Mouse (Mus musculus): ENCODE measurements at regions not wholly inside any gene's neighbourhood (a gene's known extent, or its start where the extent isn't known, plus 50 kb on each side); places are given as distances from the start of the nearest gene placed in this dataset.
A peak's percentile ranks its signal among the peaks of the same experiment; 100 is the strongest.

DNA sequence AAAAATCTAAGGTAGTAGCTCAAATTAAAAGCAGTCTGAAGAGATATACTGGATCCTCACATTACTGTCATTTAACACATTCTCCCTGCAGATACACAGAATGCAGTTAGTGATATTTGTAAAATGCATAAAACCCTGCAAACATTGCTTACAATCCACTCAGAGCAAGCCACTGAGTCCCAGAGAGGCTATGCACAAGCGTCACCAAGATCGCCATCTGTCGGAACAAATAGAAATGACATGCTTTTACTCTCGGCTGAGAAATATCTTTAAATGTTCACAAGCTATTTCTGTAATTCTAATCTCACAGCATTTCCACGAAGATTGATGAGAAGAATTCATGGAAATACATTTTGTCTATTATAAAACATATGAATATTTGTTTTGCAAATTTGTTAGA lies 139.7 kb upstream of the Steap4 start:
- WGBS: 31% methylated on average over 5 of the region's 5 CpGs
- H3K4me3 ChIP-seq (ENCODE audit: low read length): no peak overlapping the region
- no peaks in the 10 kb centered on the region for H3K36me3 ChIP-seq (ENCODE audit: insufficient read depth, low read length)
- ATAC-seq (no peak), DNase-seq (ENCODE audit: low spot score) (peak; percentile 76)
- H3K4me2 ChIP-seq (ENCODE audit: low read depth, low read length): no peak overlapping the region
- no peak overlapping the region for H3K9ac ChIP-seq (replicated peaks; ENCODE audit: low read length)
- TF ChIP-seq CTCF (IDR thresholded peaks at IDR 0.05; ENCODE audit: low read depth): peak; percentile 68
- H3K4me1 ChIP-seq (ENCODE audit: insufficient read depth, low read length): no peaks in the 10 kb centered on the region
- no peak overlapping the region for H3K27ac ChIP-seq
- H3K9me3 ChIP-seq (ENCODE audit: low read length): no peaks in the 10 kb centered on the region
- no peaks in the 10 kb centered on the region for H3K27me3 ChIP-seq (ENCODE audit: insufficient read depth, low read length)

DNA sequence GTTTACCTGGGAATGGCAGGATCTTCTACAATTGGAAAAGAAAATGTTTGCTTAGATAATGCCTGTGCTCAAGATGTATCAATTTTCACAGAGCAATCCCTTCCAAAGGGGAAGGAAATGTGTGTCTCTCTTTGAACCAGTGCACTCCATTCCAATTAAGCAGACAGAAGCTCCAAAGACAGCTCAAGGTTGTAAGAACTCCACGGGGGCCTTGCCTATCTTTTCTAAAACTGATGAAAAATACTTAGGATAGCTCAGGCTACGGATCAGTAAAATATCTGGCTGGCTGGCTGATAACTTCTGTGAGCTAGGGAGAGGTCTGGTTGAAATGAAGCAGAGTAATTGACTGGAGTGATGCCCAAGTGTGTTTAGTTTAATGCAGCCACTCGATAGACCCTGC lies 138.6 kb upstream of the Steap4 start:
- 60% methylated on average over 3 of the region's 3 CpGs for WGBS
- no peak for TF ChIP-seq CTCF (IDR thresholded peaks at IDR 0.05; ENCODE audit: low read depth)
- no peaks in the 10 kb centered on the region for H3K36me3 ChIP-seq (ENCODE audit: insufficient read depth, low read length)
- H3K4me3 ChIP-seq (ENCODE audit: low read length): no peak overlapping the region
- ATAC-seq (no peak), DNase-seq (ENCODE audit: low spot score) (peak; percentile 12)
- no peaks in the 10 kb centered on the region for H3K4me1 ChIP-seq (ENCODE audit: insufficient read depth, low read length)
- no peak overlapping the region for H3K4me2 ChIP-seq (ENCODE audit: low read depth, low read length)
- H3K27me3 ChIP-seq (ENCODE audit: insufficient read depth, low read length): no peaks in the 10 kb centered on the region
- H3K9me3 ChIP-seq (ENCODE audit: low read length): no peaks in the 10 kb centered on the region
- H3K9ac ChIP-seq (replicated peaks; ENCODE audit: low read length): no peak overlapping the region
- H3K27ac ChIP-seq: no peak overlapping the region

DNA sequence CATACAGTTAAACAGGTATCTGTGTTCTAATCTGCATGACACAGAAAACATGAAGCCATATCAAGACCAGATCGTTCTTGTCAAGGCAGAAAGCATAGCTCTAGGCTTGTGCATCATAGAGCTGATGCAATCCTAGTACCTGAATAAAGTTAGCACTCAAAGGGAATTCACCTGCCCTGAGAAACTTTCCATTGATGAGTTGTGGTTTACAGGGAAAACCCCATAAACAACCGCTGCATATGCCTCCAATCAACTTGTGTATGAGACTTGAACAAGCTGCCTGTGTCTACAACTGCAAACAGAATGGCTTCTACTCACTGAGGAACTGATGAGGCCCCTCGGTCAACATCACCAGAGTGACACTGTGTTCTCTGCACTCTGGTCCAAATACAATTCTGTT lies 130.6 kb upstream of the Steap4 start:
- Histone ChIP-seq H3K4me3 (ENCODE audit: low read length) (no peak overlapping the region), H3K9me3 (ENCODE audit: low read length) (no peaks in the 10 kb centered on the region), H3K4me2 (ENCODE audit: low read depth, low read length) (no peak overlapping the region), H3K4me1 (ENCODE audit: insufficient read depth, low read length) (no peaks in the 10 kb centered on the region), H3K36me3 (ENCODE audit: insufficient read depth, low read length) (no peaks in the 10 kb centered on the region), H3K9ac (replicated peaks; ENCODE audit: low read length) (no peak overlapping the region), H3K27ac (no peak overlapping the region), H3K27me3 (ENCODE audit: insufficient read depth, low read length) (no peaks in the 10 kb centered on the region)
- 86% methylated on average over 3 of the region's 3 CpGs for WGBS
- TF ChIP-seq CTCF (IDR thresholded peaks at IDR 0.05; ENCODE audit: low read depth): no peak
- no peak for DNase-seq (ENCODE audit: low spot score)
- ATAC-seq: no peak

DNA sequence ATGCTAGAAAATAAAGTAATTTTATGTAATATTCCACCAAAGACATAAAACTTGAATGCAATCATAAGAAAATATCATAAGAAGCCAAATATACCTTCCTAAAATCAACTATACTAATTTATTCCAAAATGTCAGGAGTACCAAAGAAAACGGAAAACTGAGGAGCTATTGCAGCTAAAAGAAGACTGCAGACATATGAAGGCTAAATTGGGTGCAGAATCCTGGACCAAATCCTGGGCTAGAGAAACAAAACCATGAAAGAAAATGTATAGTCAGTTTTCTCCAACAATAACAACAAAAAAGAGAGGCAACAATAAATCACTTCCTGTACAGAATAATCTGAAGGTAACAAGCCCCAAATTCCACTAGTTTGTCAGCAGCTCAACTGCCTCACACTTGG lies 126.4 kb upstream of the Steap4 start:
- DNase-seq (ENCODE audit: low spot score): no peak
- 94% methylated on average over 1 of the region's 1 CpGs for WGBS
- H3K9ac ChIP-seq (replicated peaks; ENCODE audit: low read length): no peak overlapping the region
- no peak for TF ChIP-seq CTCF (IDR thresholded peaks at IDR 0.05; ENCODE audit: low read depth)
- H3K27ac ChIP-seq: no peak overlapping the region
- no peak for ATAC-seq
- no peaks in the 10 kb centered on the region for H3K4me1 ChIP-seq (ENCODE audit: insufficient read depth, low read length)
- no peaks in the 10 kb centered on the region for H3K27me3 ChIP-seq (ENCODE audit: insufficient read depth, low read length)
- H3K9me3 ChIP-seq (ENCODE audit: low read length): no peaks in the 10 kb centered on the region
- no peak overlapping the region for H3K4me3 ChIP-seq (ENCODE audit: low read length)
- H3K36me3 ChIP-seq (ENCODE audit: insufficient read depth, low read length): no peaks in the 10 kb centered on the region
- H3K4me2 ChIP-seq (ENCODE audit: low read depth, low read length): no peak overlapping the region

DNA sequence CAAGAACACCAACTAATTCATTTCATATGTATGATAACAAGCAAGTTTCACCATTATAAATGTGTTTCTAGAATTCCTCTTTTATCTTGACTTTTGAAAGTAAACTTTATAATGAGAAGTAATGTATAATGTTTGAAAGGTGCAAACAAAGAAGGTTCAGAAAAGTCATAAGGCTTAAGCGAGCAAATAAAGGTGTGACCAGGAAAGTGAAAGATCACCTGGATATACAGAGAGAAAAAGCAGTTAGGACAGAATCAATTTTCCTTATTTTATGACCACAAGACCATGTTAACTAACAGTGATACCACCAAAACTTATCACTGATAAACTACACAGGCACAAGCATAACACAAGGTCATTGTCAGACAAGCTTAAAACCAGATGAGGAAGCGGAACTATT lies 97.2 kb upstream of the Steap4 start:
- no peaks in the 10 kb centered on the region for H3K4me1 ChIP-seq (ENCODE audit: insufficient read depth, low read length)
- ATAC-seq (no peak), DNase-seq (ENCODE audit: low spot score) (no peak)
- no peak overlapping the region for H3K4me2 ChIP-seq (ENCODE audit: low read depth, low read length)
- no peaks in the 10 kb centered on the region for H3K36me3 ChIP-seq (ENCODE audit: insufficient read depth, low read length)
- WGBS: 92% methylated on average over 2 of the region's 2 CpGs
- H3K9ac ChIP-seq (replicated peaks; ENCODE audit: low read length): no peak overlapping the region
- no peaks in the 10 kb centered on the region for H3K27me3 ChIP-seq (ENCODE audit: insufficient read depth, low read length)
- no peak overlapping the region for H3K27ac ChIP-seq
- TF ChIP-seq CTCF (IDR thresholded peaks at IDR 0.05; ENCODE audit: low read depth): no peak
- H3K4me3 ChIP-seq (ENCODE audit: low read length): no peak overlapping the region
- no peaks in the 10 kb centered on the region for H3K9me3 ChIP-seq (ENCODE audit: low read length)

DNA sequence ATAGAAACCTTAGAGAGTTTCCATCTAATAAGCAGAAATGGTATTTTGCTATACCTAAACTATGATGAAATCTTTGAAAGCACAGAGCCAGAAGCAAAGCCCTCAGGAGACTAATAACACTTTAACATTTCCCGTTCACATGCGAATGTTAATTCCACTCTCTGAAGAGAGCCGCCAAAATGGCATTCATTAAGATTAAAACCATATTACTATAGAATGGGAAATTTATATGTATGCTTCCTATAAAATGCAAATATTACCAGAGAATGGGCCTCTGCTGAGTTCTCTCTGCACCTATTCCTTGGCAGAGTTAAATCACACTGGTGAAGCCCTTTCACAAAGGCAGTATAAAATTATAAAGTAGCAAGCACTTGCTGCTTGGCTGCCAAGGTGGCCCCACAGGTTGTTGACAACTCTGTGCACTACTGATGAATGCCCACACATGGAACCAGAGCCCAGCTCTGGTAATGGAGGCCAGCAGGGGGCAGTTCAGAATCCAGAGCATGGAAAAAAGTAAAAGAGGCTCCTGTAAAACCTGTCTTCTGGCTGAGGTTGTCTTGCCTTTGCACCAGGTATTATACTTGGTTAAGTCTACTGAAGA lies 94.1 kb upstream of the Steap4 start:
- TF ChIP-seq CTCF (IDR thresholded peaks at IDR 0.05; ENCODE audit: low read depth): no peak

DNA sequence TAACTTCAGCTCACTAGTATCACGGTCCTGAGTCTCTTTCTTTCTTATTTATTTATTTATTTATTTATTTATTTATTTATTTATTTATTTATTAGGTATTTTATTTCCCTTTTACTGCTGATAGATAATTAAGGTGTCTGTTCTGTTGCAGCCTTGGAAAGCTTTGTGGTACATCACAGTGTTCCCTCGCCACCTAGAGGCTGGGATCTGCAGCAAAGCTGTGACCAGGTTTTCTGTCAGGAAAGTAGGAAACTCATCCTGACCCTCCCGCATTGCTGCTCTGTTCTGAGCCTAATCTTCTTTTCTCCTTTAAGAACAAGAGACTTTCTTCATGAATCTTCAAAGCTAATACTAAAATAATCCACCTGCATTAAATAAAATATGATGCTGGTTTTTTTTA lies 60.7 kb upstream of the Steap4 start:
- Histone ChIP-seq H3K27me3 (ENCODE audit: insufficient read depth, low read length) (no peaks in the 10 kb centered on the region), H3K27ac (no peak overlapping the region), H3K4me3 (ENCODE audit: low read length) (no peak overlapping the region), H3K36me3 (ENCODE audit: insufficient read depth, low read length) (no peaks in the 10 kb centered on the region), H3K4me2 (ENCODE audit: low read depth, low read length) (no peak overlapping the region), H3K4me1 (ENCODE audit: insufficient read depth, low read length) (no peaks in the 10 kb centered on the region), H3K9me3 (ENCODE audit: low read length) (no peaks in the 10 kb centered on the region), H3K9ac (replicated peaks; ENCODE audit: low read length) (no peak overlapping the region)
- DNase-seq (ENCODE audit: low spot score) (peak; percentile 80), ATAC-seq (peak; percentile 70; the same call in 1 of the 2 replicates)
- WGBS: 59% methylated on average over 3 of the region's 3 CpGs
- TF ChIP-seq CTCF (IDR thresholded peaks at IDR 0.05; ENCODE audit: low read depth): peak; percentile 72

More for the DNA sequence above, 94.1 kb upstream of the Steap4 start:
- DNase-seq (ENCODE audit: low spot score) (no peak), ATAC-seq (no peak)
- Histone ChIP-seq H3K4me2 (ENCODE audit: low read depth, low read length) (no peak overlapping the region), H3K4me3 (ENCODE audit: low read length) (no peak overlapping the region), H3K36me3 (ENCODE audit: insufficient read depth, low read length) (no peaks in the 10 kb centered on the region), H3K9ac (replicated peaks; ENCODE audit: low read length) (no peak overlapping the region), H3K9me3 (ENCODE audit: low read length) (no peaks in the 10 kb centered on the region), H3K27ac (no peak overlapping the region), H3K4me1 (ENCODE audit: insufficient read depth, low read length) (no peaks in the 10 kb centered on the region), H3K27me3 (ENCODE audit: insufficient read depth, low read length) (no peaks in the 10 kb centered on the region)
- WGBS: 72% methylated on average over 3 of the region's 3 CpGs

Small RNA genes in the stretch of these regions (microRNA-seq; reads per million reads assigned to microRNA genes)
- 0 reads per million in 2 experiments for gene Gm22196

Data from hindbrain, postnatal 0 days (tissue).